Mouse (Mus musculus) embryonic facial prominence, embryonic 15.5 days (tissue): ENCODE measurements around the gene Ankrd31. TPM values are rescaled to one million over a fixed set of nuclear protein-coding genes. Genes with fewer than 3 reads are reported as not detected.
"Not testable (repeated sequence)": the region's sequence is repeated elsewhere in the genome, so short reads cannot be mapped to it uniquely, and the experiment has no call there.

Source experiments
- ATAC-seq: fragments of 200-750 bp; cut with Nextera tagmentation; 2 replicates; pipeline ENCODE4 v1.8.0; 2017; ENCODE audit warnings: low read depth, moderate TSS enrichment; ENCODE audit not compliant: insufficient number of reproducible peaks, low FRiP score, low TSS enrichment
- H3K27ac ChIP-seq: fragments of 300-500 bp; sonication (generic); replicated peaks from 2 replicates; pipeline ENCODE4 v1.5.1; 2015; ENCODE audit warnings: mild to moderate bottlenecking, inconsistent platforms
- H3K27me3 ChIP-seq: fragments of 300-500 bp; sonication (generic); 2 replicates; pipeline ENCODE4 v1.6.1; 2015; ENCODE audit warnings: inconsistent platforms
- H3K36me3 ChIP-seq: fragments of 300-500 bp; sonication (generic); 2 replicates; pipeline ENCODE4 v1.6.1; 2015; ENCODE audit warnings: mild to moderate bottlenecking, inconsistent platforms
- H3K4me1 ChIP-seq: fragments of 300-500 bp; sonication (generic); 2 replicates; pipeline ENCODE4 v1.6.1; 2015; ENCODE audit warnings: inconsistent platforms
- H3K4me2 ChIP-seq: fragments of 300-500 bp; sonication (generic); replicated peaks from 2 replicates; pipeline ENCODE4 v1.6.1; 2015; ENCODE audit warnings: mild to moderate bottlenecking, inconsistent platforms
- H3K4me3 ChIP-seq: fragments of 300-500 bp; sonication (generic); replicated peaks from 2 replicates; pipeline ENCODE4 v1.5.1; 2015; ENCODE audit warnings: mild to moderate bottlenecking, inconsistent platforms
- H3K9ac ChIP-seq: fragments of 300-500 bp; sonication (generic); 2 replicates; pipeline ENCODE4 v1.6.1; 2015; ENCODE audit warnings: inconsistent platforms
- H3K9me3 ChIP-seq: fragments of 300-500 bp; sonication (generic); replicated peaks from 2 replicates; pipeline ENCODE4 v1.6.1; 2016; ENCODE audit warnings: inconsistent platforms
- WGBS: fragments of 180-500 bp; shearing (Covaris S2); methylation state at CpG from one replicate; pipeline ENCODE4 v1.1.7; 2015; 5-methylcytosine and 5-hydroxymethylcytosine counted together
- polyA plus RNA-seq: library from polyadenylated mRNA; unstranded; fragments of >200 nt; fragmentation: Nextera tagmentation; extraction: Ambion mirVana; gene quantifications from 2 replicates; pipeline ENCODE4 v1.2.1, GENCODE M21; 2015

The Ankrd31 gene
- polyA plus RNA-seq, 1 experiment from 2014 or later = not detected

GRCm38 (mm10) chr13:96742871-96743270 is 5.2 kb upstream of the Ankrd31 start:
- Histone ChIP-seq H3K4me2 (no peak overlapping the region), H3K27me3 (no peaks in the 10 kb centered on the region), H3K9me3 (no peaks in the 10 kb centered on the region), H3K27ac (no peak overlapping the region), H3K4me1 (no peaks in the 10 kb centered on the region), H3K4me3 (no peak overlapping the region), H3K9ac (no peak overlapping the region), H3K36me3 (no peaks in the 10 kb centered on the region)
- 83% methylated on average over 2 of the region's 2 CpGs for WGBS
- ATAC-seq = no peak

DNA sequence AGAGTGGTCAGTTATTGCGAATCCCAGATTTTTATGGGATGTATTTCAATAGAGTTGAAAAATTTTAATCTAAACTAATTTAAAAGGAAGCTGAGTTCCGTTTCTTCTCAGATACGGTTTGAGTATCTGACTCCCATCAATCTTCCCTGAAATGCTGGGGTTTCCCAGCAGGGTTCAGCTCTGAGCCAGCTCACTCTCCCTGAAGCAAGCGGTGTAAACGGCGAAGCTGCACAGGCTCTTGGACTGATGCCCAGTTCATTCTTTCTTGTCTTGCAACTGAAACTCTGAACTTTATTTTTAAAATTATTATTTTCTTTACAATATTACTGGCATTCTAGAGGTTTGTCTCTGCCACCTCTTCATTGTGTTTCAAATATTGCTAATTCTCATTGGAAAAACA is 2.0 kb upstream of the Ankrd31 start:
- Histone ChIP-seq H3K4me3 (no peak overlapping the region), H3K4me1 (no peaks in the 10 kb centered on the region), H3K36me3 (no peaks in the 10 kb centered on the region), H3K27me3 (no peaks in the 10 kb centered on the region), H3K9me3 (no peaks in the 10 kb centered on the region), H3K27ac (no peak overlapping the region), H3K4me2 (no peak overlapping the region), H3K9ac (no peak overlapping the region)
- no peak for ATAC-seq
- WGBS = 31% methylated on average over 6 of the region's 6 CpGs

- Histone ChIP-seq H3K36me3 (no peaks in the 10 kb centered on the region), H3K4me1 (no peaks in the 10 kb centered on the region), H3K4me3 (no peak overlapping the region), H3K27me3 (no peaks in the 10 kb centered on the region), H3K9ac (no peak overlapping the region), H3K9me3 (no peaks in the 10 kb centered on the region), H3K4me2 (no peak overlapping the region), H3K27ac (no peak overlapping the region)
- 73% methylated on average over 6 of the region's 6 CpGs for WGBS
- ATAC-seq = no peak
Measured at GRCm38 (mm10) chr13:96749859-96750258, 1.8 kb downstream of the Ankrd31 start.

DNA sequence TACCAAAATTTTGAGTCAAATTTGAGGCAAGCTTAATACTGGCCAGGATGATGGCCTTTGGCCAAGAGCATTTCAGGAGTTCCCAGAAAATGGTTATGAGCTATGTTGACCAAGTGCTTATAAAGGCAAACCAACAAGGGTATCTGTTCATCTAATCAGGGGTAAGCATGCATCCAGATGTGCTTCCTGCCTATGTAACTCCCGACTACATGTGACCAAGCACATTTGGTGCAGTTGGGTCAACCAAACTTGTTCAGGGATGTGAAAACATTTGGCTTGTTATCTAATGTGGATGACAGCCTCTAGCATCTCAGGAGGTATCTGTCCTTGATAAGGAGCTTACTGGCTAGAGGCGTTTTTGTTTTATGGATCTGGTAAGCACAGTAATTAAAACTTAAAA is 12.8 kb downstream of the Ankrd31 start:
- no peak overlapping the region for H3K9ac ChIP-seq
- WGBS = 87% methylated on average over 2 of the region's 2 CpGs
- no peaks in the 10 kb centered on the region for H3K9me3 ChIP-seq
- H3K4me3 ChIP-seq = no peak overlapping the region
- H3K27me3 ChIP-seq = no peaks in the 10 kb centered on the region
- H3K27ac ChIP-seq = no peak overlapping the region
- H3K4me2 ChIP-seq = no peak overlapping the region
- H3K36me3 ChIP-seq = no peaks in the 10 kb centered on the region
- H3K4me1 ChIP-seq = no peaks in the 10 kb centered on the region
- no peak for ATAC-seq

GRCm38 (mm10) chr13:96786071-96786470 is 38.0 kb downstream of the Ankrd31 start:
- not testable (repeated sequence) for H3K9me3 ChIP-seq, H3K4me1 ChIP-seq, H3K36me3 ChIP-seq, H3K4me2 ChIP-seq, ATAC-seq, H3K27me3 ChIP-seq, H3K4me3 ChIP-seq, H3K27ac ChIP-seq, H3K9ac ChIP-seq
- WGBS = 84% methylated on average over 5 of the region's 5 CpGs

DNA sequence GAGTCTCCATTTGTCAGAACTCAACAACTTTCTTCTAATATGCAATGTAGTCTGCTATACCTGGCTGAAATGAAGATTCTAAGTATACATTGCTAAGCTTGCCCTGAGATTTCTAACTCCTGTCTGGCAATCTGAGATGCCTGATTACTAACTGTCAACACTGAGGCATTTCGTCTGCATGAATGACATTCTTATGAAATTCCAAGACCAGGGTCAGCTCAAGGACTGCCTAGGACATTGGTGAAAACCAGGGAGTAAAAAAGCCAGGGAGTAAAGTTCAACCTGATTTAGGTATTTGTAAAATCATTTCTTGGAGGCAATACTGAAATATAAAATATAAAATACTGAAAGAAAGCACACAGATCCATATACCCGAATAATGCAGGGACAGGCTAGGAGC is 45.4 kb downstream of the Ankrd31 start:
- 70% methylated on average over 2 of the region's 2 CpGs for WGBS
- Histone ChIP-seq H3K4me2 (no peak overlapping the region), H3K9me3 (no peaks in the 10 kb centered on the region), H3K9ac (no peak overlapping the region), H3K4me1 (no peaks in the 10 kb centered on the region), H3K36me3 (no peaks in the 10 kb centered on the region), H3K27me3 (no peaks in the 10 kb centered on the region), H3K27ac (no peak overlapping the region), H3K4me3 (no peak overlapping the region)
- ATAC-seq = no peak

DNA sequence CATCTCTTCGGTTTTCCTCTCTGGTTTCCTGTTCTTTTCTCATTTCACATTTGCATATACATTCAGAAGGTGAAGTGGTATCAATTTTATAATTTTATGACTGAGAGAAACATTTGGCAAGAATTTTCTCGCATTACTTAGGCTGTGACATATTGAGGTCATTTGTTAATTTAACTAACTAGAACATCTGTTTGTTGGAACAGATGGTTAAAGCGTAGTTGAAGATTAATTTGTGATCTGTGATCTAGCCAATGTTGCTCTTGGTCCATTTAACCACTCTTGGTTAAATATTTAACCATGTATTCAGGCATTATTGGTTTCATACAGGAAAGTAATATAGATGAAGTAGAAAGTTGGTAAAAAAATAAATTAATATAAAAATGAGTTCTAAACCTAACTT is 47.2 kb downstream of the Ankrd31 start:
- Histone ChIP-seq H3K9me3 (no peaks in the 10 kb centered on the region), H3K27ac (no peak overlapping the region), H3K27me3 (no peaks in the 10 kb centered on the region), H3K4me3 (no peak overlapping the region), H3K4me1 (no peaks in the 10 kb centered on the region), H3K4me2 (no peak overlapping the region), H3K36me3 (no peaks in the 10 kb centered on the region), H3K9ac (no peak overlapping the region)
- 67% methylated on average over 3 of the region's 3 CpGs for WGBS
- ATAC-seq = no peak

GRCm38 (mm10) chr13:96797500-96797899 is 49.4 kb downstream of the Ankrd31 start:
- Histone ChIP-seq H3K27ac (no peak overlapping the region), H3K27me3 (no peaks in the 10 kb centered on the region), H3K9me3 (no peaks in the 10 kb centered on the region), H3K36me3 (no peaks in the 10 kb centered on the region), H3K4me1 (no peaks in the 10 kb centered on the region), H3K4me2 (no peak overlapping the region), H3K9ac (no peak overlapping the region), H3K4me3 (no peak overlapping the region)
- no peak for ATAC-seq
- WGBS = 15% methylated on average over 2 of the region's 2 CpGs

DNA sequence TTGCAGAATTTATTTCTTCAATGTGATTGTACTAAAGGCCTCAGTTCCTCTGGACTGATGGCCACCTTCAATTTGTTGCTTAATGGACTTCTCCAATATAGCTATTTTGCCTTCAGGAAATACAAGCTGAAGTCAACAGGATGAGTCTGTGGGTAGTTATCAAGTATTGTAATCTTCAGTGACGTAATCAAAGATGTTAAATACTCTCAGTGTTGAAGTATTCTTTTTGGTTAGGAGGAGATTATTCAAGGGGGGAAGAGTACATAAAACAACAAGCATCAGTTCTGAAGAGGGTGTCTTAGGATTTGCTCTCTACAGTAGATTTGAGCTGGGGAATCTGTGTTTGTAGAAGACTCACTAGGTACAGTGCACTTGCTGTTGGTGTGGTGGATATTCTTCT is 101.7 kb downstream of the Ankrd31 start:
- Histone ChIP-seq H3K27ac (no peak overlapping the region), H3K27me3 (no peaks in the 10 kb centered on the region), H3K36me3 (no peaks in the 10 kb centered on the region), H3K4me2 (no peak overlapping the region), H3K9ac (no peak overlapping the region), H3K9me3 (no peaks in the 10 kb centered on the region), H3K4me3 (no peak overlapping the region), H3K4me1 (no peaks in the 10 kb centered on the region)
- ATAC-seq = no peak
- WGBS = 76% methylated on average over 1 of the region's 1 CpGs

- Histone ChIP-seq H3K27me3 (no peaks in the 10 kb centered on the region), H3K36me3 (no peaks in the 10 kb centered on the region), H3K27ac (no peak overlapping the region), H3K9ac (no peak overlapping the region), H3K9me3 (no peaks in the 10 kb centered on the region), H3K4me2 (no peak overlapping the region), H3K4me1 (no peaks in the 10 kb centered on the region), H3K4me3 (no peak overlapping the region)
- WGBS = 65% methylated on average over 2 of the region's 2 CpGs
- no peak for ATAC-seq
Measured at GRCm38 (mm10) chr13:96852133-96852532, 104.1 kb downstream of the Ankrd31 start.

DNA sequence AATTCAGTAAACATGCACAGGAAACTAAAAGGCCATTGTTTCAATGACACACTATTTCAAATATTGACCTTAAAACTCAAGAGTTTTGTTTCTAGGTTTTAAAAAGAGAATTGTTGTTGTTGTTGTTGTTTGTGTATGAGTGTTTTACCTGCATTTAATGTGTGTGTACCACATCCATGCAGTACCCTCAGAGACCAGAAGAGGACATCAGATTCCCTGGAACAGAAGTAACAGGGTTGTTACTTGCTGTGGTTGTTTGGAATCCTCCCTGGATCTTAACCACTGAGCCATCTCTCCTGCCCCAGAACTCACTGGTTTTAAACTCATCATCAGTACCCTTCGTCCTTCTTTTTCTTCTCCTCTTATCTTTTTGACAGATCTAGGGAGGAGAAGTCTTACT is 105.2 kb downstream of the Ankrd31 start:
- Histone ChIP-seq H3K9ac (no peak overlapping the region), H3K4me3 (no peak overlapping the region), H3K36me3 (no peaks in the 10 kb centered on the region), H3K27me3 (no peaks in the 10 kb centered on the region), H3K9me3 (no peaks in the 10 kb centered on the region), H3K4me2 (no peak overlapping the region), H3K27ac (no peak overlapping the region), H3K4me1 (no peaks in the 10 kb centered on the region)
- no peak for ATAC-seq
- 41% methylated on average over 1 of the region's 1 CpGs for WGBS

DNA sequence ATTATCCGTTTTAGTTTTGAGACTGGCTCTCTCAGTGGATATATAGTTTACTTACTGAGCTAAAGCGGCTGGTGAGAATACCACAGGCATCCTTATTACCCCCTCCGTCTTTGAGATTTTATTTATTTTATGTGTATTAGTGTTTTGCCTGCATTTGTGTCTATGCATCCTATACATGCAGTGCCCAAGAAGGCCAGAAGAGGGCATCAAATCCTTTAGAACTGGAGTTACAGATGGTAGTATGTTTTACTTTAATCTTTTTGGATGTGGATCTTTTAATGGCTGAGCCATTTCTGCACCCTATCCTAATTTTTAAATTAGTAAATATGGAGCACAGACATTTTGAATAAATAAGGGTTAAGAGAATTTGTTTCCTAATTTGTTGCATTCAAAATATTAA is 107.1 kb downstream of the Ankrd31 start:
- Histone ChIP-seq H3K36me3 (no peaks in the 10 kb centered on the region), H3K9ac (no peak overlapping the region), H3K4me2 (no peak overlapping the region), H3K27me3 (no peaks in the 10 kb centered on the region), H3K4me1 (no peaks in the 10 kb centered on the region), H3K9me3 (no peaks in the 10 kb centered on the region), H3K27ac (no peak overlapping the region), H3K4me3 (no peak overlapping the region)
- no peak for ATAC-seq
- 15% methylated on average over 3 of the region's 3 CpGs for WGBS
